Mouse (Mus musculus): Measurements from ENCODE around the gene Kcnip2. TPM values are rescaled to one million over a fixed set of nuclear protein-coding genes. Genes with fewer than 3 reads are reported as not detected.
A peak's percentile ranks its signal among the peaks of the same experiment; 100 is the strongest.

Kcnip2 gene
- total RNA-seq (2021): under 1 TPM; 0.17 to 0.38 TPM
- long read RNA-seq, experiment 1: 0 reads
- long read RNA-seq, experiment 2: 0 reads

DNA sequence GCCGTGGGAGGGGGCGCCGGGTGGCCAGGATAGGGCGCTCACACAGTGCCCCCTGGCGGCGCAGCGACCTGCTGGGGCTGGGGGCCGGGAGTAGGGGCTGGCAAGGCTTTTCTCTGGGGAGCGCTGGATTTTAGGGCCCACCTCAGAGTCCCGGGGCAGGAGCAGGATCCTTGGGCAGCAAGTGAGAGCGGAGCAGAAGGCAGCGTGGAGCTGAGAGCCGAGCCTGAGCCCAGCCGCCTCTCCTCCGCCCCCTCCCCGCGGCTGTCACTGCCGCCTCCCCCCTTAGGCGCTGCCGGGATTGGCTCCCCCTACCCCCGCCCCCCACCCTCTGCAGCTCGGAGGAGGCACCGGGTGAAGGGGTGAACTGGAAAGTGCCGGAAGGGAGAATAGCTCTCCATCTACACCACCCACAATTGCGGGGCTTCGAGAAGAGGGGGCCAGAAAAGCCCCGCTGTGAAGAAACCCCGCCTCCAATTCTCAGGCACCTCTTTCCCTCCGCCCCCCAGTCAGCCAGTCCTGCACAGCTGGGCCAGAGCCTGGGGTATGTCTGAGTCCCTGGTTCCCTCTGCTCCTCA, at the start of gene Kcnip2:
Gene Kcnip2, minus strand, starts transcription at position 231 of the 575 bp plus-strand sequence.
- intact Hi-C loops (cut with DNase I): no loop called here
- DNase-seq: no peak

DNA sequence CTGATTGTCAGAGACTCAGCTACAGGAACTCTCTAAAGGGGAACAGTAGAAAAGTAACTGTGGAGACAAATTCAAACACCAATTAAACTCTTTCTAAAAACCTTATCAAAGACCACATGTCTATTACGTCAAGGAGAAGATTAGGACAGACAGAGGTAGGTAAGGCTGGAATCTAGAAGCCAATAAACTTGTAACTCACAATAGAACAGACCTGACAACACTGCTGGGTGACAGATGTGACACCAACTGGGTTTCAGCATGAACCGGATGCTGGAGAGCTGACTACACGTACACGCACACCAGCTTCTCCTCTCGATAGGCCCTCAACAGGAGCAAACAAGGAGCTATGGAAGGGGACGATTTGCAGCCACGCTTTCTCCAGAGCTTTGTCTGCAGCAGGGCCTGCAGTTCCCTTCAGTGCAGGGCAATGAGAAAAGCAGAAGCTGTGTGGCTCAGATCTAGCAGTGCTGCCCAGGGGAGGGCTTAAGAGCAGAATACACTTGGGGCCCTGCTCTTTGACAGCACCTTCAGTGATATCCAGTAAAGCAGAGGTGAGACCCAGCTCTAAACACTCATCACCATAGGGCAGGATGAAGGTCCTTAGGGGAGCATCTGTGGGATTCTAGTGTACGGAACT, 39.5 kb upstream of the Kcnip2 start:
- intact Hi-C loops (cut with DNase I): no loop called here
- DNase-seq: no peak

DNA sequence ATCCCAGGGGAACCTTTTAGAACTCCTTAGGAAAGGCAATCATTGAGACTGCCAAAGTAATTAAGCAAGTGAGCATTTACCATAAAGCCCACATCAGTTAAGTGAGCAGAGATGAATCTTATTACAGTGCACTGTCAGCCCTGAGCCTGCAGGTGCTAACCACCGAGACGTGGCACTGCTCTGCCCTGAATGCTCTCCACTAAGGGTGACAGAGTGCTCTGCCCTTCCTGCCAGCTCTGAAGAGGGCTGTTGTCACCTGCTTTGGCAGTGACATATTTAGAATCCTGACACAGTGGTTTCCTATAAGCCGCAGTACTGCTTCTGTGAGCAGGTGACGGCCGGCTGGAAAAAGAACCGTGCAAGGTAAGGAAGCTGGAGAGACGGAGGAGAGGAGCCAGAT, 38.7 kb upstream of the Kcnip2 start:
- no peak for DNase-seq

DNA sequence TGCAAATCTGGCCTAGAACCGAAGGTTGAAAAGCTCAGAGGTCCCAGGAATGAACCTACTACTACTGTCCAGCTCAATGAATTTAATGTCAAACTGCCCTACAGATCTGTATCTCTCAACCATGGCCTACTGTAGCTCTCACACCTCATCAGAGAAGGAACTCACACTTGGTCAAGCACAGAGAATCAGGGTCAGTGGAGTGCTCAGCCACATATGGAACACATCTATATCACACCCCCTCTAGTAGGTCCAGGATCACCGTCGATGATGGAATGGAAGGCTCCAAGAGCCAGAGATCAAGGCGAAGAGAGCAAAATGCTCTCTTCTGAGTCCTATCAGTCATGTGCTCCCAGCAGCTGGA, 31.9 kb upstream of the Kcnip2 start:
- no peak for DNase-seq
- intact Hi-C loops (cut with DNase I): no loop called here

More for the DNA sequence above, 38.7 kb upstream of the Kcnip2 start:
- intact Hi-C loops (cut with DNase I): no loop called here

DNA sequence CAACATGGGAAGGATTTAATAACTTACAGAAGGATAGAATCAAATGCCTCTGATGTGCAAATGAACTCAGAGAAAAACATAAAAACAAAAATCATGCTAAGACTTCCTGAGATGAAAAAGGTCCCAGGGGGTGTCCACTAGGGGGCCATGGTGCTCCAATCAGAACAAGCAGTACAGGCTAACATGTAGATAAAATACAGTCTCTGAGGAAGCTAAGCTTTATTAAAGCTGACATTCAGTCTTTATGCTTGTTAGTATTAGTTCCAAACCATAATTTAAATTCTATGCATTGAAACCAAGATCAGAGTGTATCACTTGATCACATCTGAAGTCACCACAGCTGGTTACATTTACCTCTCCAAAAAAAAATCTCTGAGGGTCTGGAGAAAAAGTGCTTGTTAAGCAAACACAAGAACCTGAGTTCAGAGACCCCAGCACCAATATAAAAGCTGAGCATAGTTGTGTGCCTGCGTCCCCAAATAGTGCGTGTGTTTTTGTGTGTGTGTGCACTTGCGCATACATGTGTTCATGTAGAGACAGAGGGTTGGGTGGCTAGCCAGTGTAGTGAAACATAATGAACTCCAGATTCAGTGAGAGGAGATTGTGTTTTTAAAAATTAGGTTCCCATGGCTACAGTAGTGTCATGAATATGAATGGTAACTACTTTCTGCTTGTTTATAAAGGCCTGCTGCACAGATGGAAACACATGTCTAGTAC, 31.3 kb upstream of the Kcnip2 start:
- no peak for DNase-seq
- intact Hi-C loops (cut with DNase I): no loop called here

DNA sequence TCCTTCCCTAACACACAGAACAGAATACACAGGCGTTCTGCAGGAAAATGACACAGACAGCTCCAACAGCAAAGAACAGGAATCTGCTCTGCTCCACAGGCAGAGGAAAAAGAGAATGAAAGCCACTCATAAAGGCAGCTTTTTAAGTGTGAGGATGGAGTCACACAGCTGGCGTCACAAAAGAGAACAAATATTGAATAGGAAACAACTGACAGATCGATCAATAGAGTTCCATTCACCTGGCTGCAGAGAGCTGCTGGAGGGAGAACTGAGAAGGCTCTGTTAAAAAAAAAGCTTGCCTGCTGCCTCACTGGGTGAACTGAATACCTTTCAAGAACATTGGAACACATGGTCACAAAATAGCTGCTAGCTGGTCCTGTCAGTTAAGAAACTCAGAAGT, 28.3 kb upstream of the Kcnip2 start:
- intact Hi-C loops (cut with DNase I): no loop called here

GRCm38 (mm10) chr19:45843424-45843823, 27.6 kb upstream of the Kcnip2 start:
- no peak for DNase-seq
- intact Hi-C loops (cut with DNase I): no loop called here

More for the DNA sequence above, 28.3 kb upstream of the Kcnip2 start:
- no peak for DNase-seq

DNA sequence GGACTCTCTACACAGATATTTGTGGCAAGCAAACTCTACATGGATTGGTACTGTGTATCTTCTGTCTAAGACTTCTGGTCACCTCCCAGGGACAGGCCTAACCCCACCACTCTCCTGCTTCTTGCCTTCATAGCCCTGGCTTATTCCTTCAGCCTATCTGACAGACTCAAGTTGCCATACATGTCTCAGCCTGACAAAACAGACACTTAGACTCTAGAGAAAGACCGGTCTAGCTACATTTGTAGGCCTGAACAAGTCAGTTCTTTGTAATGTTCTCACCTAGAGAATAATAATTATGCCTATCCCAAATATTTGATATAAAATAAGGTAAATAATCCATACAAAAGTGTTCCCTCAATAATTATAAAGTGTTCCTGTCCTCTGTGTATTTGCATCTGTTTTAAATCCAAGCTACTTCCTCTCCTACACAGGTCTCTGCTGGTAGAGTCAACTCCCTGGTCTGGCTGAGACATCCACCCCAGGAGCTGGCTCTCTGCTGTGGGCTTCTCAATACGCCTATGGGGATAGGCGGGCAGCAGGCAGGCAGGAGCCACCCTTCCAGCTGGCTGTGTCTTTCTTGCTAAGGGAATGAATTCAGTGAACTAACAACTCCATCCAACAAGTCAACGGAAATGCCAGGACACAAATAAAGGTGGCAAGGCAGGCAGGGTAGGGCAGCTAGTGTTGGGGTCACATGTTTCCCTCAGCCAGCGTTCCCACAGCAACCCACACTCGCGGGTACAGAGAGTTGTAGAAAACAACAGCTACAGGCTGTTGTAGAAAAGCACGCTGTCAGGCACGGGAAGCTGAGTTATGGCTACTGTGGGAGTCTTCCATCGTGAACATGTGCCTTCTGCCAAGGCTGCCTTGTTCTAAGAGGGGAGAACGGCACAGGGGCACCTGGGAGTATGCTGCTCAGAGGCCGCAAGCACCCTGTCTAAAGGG, 21.5 kb upstream of the Kcnip2 start:
- intact Hi-C loops (cut with DNase I): no loop called here

GRCm38 (mm10) chr19:45835490-45835889, 19.6 kb upstream of the Kcnip2 start:
- intact Hi-C loops (cut with DNase I): no loop called here
- DNase-seq: no peak

More for the DNA sequence above, 21.5 kb upstream of the Kcnip2 start:
- DNase-seq: no peak

GRCm38 (mm10) chr19:45833665-45834064, 17.8 kb upstream of the Kcnip2 start:
- intact Hi-C loops (cut with DNase I): no loop called here
- no peak for DNase-seq

GRCm38 (mm10) chr19:45830679-45831078, 14.8 kb upstream of the Kcnip2 start:
- intact Hi-C loops (cut with DNase I): no loop called here
- DNase-seq: no peak

DNA sequence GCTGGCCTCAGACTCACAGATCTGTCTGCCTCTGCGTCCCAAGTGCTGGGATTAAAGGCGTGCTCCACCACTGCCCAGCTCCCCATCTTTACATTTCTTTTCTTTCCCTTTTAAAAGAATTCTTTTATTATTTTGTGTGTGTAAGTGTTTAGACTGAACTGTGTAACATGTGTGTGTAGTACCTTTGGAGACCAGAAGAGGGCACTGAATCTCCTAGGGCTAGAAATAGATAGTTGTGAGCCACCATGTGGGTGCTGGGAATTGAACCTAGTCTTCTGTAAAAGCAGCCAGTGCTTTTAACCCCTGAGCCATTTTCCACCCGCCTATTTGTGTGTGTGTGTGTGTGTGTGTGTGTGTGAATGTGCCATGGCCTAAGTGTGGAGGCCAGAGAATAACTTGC, 11.9 kb upstream of the Kcnip2 start:
- intact Hi-C loops (cut with DNase I): no loop called here
- no peak for DNase-seq

- DNase-seq: no peak
- intact Hi-C loops (cut with DNase I): no loop called here
Measured at GRCm38 (mm10) chr19:45827125-45827524, 11.3 kb upstream of the Kcnip2 start.

- DNase-seq: no peak
- intact Hi-C loops (cut with DNase I): no loop called here
Measured at GRCm38 (mm10) chr19:45826146-45826545, 10.3 kb upstream of the Kcnip2 start.

GRCm38 (mm10) chr19:45821832-45822231, 6.0 kb upstream of the Kcnip2 start:
- no peak for DNase-seq
- intact Hi-C loops (cut with DNase I): no loop called here

DNA sequence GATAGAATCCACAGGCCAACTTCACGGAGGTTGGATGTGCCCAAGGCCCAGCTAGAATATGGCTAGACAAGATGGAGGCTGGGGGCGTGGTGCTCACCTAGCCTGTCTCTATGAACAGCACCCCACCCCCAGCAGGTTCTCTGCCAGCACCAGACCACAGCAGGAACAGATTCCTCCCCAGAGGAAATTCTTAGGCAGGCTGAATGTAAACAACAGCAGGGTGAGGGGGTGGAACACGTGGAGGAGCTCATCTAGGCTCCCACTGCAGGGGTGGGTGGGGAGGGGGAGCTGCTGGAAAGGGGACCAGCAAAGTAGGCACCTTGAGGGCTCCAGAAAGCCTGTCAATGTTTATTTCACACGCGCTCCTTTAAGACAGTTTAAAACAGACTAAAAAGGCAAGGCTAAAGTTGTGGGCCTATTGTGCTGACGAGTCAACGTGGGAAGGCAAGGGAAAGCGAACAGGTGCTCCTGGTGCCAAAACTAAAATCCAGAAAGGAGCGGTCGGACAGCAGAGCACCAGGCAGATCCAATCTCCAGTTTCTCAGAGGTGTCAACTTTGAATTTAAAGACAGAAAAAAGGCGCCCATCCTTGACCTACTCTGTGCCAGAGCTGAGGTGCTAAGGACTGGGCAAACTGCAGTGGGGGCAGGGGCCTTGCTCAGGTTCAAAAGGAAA, 2.1 kb upstream of the Kcnip2 start:
- intact Hi-C loops (cut with DNase I): no loop called here
- DNase-seq: no peak

DNA sequence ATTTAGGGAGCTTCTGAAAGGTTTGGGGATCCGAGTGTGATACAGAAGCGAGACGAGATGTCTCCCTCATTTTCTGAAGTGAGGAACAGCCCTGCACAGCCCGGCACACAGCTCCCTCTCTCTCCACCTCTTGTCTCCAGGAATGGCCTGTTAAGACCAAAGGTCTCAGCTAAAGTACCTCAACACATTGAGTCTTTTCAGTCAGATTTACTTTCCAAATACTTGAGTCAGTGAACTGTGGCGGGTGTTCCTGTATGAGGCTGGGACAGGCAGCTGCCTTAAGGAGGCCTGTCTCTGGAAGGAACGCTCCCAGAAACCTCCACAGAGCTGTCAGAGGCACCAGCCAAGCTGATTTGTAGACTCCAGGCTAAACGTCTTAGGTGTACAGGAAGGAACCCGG, 866 bp upstream of the Kcnip2 start:
- intact Hi-C loops (cut with DNase I): no loop called here

GRCm38 (mm10) chr19:45815170-45815569, 691 bp downstream of the Kcnip2 start:
- intact Hi-C loops (cut with DNase I): no loop called here
- DNase-seq: no peak

More for the DNA sequence above, 866 bp upstream of the Kcnip2 start:
- DNase-seq: no peak

DNA sequence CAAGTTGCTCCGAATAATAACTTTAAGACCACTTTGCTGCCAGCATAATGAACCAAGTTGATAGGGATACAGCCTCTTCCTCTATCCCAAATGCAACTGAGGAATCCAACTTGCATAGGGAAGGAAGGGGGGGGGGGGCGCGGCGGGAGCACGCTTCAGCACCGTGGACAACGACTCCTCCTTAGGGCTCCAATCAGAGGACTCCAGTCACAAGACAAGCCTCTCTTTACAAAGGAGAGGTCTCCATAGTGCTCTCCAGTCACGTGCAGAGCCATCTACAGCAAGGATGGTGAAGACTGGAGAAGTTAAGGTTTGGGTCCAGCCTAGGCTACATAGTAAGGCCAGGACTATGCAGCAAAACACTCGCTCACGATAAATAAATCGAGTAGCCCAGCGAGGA, 2.1 kb downstream of the Kcnip2 start:
- DNase-seq: no peak
- intact Hi-C loops (cut with DNase I): loop anchor here (2.0 to 5.0 kb wide), 2 partner anchors 139 to 198 kb away; no protein-coding TSS in a partner anchor

GRCm38 (mm10) chr19:45813263-45813662, 2.6 kb downstream of the Kcnip2 start:
- intact Hi-C loops (cut with DNase I): loop anchor here (2.0 to 5.0 kb wide), 2 partner anchors 140 to 199 kb away; no protein-coding TSS in a partner anchor
- DNase-seq: peak; percentile 76 to 78
